Mouse (Mus musculus) heart, postnatal 0 days (tissue): ENCODE results near the gene Cers6.

Experiments used
- CTCF ChIP-seq: IDR thresholded peaks from 2 replicates; pipeline ENCODE4 v1.5.1; 2016; ENCODE audit warnings: antibody characterized with exemption, control low read depth, low read depth
- EP300 ChIP-seq: IDR thresholded peaks from 2 replicates; pipeline ENCODE4 v1.6.1; 2016; ENCODE audit warnings: antibody characterized with exemption, low read depth

DNA sequence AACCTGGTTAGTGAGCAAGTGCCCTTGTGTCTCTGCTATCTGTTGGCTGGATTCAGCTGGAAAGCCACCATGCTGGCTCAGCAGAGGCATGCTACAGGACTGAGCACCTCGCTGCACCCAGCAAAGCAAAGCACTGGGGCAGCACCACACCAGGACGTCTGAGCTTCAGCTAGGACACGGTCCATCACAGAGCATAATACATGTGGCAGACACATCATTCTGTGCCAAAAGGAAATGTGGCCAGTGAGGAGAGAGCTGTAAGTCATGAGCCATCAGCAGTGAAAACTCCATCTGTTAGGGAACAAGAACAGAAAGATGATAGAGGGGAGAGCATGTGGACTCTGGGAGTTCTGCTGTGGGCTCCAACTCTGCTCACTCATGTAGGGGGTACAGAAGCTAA lies 254.7 kb downstream of the Cers6 start:
- TF ChIP-seq CTCF, result no peak
- no peak for TF ChIP-seq EP300
